Mouse (Mus musculus) neural tube, embryonic 10.5 days (tissue): ENCODE results near the gene Wnt4.
A peak's percentile ranks its signal among the peaks of the same experiment; 100 is the strongest.

ENCODE experiments used
- DNase-seq: peaks from one replicate; pipeline ENCODE4 v3.0.0-alpha.2; 2017; ENCODE audit warnings: low spot score; ENCODE audit errors: extremely low spot score

Wnt4 gene

DNA sequence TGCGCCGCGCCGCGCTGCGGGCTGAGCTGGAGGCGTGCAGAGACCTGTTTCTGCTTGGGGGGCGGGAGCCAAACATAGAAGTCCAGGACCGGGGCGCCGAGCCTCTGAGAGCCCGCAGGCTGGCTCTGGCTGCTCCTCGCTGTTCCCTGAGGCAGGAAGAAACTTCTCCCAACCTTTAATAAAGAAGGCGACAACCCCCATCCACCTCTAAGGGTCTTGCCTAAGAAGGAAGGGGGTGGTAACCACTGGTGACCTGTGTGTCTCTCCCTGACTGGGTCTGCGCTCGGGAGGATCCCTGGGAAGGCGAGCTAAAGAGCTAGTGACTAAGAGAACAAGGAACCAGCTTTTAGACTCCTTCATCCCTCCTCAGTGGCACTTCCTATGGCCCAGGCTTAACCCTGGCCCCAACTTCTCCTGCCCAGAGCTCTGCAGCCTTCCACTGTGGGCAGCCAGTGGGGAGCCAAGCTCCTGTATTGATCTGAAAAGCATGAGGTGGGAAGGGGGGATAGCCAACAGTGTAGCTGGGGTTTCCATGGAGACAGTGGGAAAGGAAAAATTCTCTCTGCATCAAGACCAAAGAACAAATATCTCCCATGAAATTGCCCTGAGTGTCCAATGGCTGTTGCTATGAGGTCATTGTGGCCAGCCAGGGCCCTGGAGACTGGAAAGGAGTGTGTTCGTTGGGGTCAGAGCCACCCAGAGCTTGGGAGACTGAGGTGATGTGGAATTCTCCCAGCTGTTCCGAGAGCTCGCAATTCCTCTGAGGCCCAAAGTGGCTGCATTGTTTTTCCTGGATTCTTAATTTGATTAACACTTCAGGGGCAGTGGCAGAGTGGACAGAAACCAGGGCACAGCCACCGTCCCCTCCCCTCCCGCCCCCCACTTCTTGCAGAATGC is 1.1 kb downstream of the Wnt4 start:
- peak; percentile 59 for DNase-seq

DNA sequence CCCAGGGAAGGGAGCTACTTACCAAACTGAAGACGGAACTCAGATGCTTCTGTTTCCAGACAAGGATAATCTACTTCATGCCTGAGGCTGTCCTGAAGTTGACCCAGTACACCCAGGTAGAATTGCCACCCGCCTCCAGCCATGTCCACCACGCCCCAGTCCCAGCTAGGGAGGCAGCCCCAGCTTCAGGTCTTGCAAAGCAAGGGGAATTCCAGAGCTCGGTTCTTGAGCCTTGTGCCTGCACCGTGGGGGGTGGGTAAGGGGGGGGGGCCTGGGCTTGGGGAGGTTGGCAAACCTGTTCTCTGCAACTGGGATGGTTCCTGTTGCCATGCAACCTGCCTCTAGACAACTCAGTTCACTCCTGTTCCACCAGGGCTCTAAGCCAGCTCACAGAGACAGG is 2.1 kb downstream of the Wnt4 start:
- DNase-seq: no peak

DNA sequence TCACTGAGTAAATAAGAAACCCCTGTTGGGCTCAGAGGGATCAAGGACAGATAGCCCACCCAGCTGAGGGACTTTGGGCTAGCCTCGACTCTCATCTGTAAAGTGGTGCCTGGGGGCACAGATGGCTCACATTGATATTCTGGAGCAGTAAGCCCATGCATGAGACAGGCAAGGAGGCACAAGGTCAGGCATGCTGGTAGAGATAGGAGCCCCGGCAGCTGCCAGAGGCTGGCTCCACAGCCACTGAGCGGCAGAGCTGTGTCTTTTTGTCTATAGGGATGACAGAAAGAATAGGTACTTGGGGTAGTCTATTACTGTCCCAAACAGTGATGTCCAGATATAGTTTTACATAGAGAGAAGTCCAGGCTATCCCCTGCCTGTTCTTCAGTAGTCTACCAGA is 4.0 kb downstream of the Wnt4 start:
- no peak for DNase-seq

DNA sequence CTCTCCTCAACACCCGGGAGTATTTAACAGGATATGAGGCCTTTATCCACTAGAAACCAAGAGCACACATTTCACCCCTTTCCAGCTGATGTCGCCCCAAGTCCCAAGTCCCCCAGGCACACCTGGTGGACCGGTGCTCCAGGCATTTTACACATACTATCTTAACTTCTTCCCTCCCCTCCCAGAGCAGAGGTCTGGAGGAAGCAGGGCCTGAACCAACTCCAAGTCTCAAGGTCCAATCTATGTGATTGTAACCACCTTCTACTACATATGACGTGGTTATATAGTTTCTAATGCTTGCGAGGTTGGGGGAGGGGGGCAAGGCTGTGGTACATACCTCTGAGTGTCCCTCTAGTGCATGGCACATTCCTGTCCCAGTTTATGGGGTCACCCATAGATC is 4.8 kb downstream of the Wnt4 start:
- DNase-seq: no peak

DNA sequence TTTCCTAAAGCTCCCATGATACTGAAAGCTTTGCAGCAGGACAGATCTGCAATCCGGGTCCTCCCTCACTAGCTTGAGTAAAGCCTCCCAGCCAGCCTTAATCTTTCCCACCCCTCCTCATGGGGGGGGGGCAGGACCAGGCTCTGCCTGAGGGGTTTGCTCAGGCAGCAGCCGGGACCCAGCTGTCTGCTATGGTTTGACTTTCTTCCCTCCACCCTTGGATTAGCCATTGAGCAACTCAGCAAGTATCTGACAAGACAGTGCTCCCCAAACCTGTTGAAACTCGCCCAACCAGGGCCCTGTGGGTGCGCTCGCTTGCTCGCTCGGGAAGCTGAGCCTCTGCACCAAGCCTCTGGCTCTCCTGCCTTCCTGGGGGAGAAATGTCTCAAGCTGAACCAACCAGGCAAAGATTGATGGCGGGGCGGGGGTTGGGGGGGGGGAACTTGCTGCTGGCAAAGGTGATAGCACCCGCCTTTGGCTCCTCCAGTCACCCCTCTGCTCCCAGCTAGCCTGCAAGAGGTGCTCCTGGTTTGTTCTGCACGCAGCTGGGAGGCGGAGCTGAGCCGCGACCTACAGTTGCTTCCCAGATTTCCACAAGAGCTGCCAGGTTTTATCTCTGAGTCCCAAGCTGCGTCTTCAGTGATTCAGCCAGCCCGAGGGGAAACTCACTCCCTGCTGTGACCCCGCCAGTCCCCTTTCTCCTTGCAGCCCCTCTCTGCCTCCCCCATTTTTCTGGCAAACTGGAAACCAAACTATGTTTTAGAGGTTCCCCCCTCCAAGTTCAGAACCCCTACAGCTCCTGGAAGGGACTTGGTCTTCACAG is 5.5 kb downstream of the Wnt4 start:
- DNase-seq: no peak

DNA sequence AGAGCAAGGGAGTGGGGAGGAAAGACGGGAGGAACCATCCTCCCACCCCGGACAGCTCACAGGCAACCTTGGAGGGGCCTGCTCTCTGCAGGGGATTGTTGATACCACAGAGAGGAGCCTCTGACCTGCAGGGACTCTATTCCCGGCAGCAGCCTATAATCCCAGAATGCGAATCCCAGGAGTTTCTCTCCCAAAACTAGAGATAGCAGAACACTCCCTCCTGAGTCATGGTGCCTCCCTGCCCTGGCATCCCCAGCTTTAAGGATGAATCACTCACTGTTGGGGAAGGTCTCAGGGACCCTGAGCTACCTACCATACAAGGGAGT is 6.1 kb downstream of the Wnt4 start:
- DNase-seq: no peak

DNA sequence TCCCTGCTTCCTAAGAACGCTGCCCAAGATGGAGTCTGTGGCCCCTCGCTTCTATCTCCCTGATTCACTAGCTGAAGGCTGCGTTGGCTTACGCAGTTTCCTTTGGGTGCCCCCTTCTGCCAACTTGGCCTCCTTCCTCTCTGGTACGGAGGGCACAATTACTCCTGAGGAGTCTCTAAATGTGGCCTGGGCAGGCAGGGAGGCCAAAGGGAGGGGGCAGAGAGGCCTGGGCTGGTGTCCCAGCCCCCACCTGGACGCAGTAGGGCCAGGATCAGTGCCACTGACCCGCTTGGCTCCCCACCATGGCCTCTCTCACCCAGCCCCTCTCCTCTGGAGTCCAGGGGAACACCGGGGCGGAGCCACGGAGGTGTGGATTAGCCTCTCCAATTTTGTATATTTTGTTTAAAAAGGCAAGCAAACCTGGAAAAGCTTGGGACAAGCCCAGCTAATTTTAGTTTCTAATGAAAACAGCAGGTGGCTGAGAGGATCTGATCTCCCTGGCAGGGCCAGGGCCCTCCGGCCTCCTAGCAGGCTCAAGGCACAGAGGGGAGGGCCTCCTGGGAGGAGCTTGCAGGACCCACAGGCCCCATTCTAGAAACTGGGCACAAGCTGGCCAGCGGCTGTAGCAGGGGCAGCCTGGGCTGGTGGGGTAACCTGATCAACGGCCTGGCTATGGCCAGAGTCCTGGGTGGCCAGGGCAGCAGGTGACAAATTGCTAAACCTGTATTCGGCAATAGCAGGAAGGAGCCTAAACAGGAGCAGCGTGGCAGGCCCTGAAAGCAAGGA is 8.8 kb downstream of the Wnt4 start:
- no peak for DNase-seq

DNA sequence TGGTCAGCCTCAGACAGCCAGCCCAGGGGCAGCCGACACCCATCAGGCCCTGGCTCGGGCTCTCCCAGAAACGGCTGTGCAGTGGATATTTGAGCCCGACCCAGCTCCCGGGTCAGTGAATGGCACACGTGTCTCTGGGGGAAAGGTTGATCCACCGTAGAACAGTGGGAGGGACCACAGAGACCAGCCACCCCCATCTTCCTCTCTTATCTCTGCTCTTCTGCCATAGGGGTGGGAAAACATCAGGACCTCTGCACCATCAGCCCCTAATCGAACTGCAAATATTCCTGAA is 9.3 kb downstream of the Wnt4 start:
- DNase-seq: no peak

DNA sequence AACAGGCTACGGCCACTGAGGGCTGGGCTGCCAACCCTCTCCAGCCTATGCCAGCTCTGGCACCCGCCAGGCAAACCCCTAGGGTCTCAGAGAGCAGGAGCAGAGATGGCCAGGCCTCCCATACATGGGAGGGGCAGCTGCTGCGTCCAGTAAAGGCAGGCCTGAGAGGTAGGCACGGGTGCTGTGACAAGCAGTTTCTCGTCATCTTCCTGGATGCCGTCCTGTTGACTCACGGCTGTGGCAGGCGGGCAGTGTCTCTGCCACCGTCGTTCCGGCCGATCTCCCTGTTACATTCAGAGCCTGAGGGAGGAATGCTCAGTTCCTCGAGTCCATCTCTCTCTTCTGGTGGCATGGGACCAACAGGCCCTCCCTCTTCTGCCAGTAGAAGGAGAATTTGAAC is 9.9 kb downstream of the Wnt4 start:
- DNase-seq: no peak

DNA sequence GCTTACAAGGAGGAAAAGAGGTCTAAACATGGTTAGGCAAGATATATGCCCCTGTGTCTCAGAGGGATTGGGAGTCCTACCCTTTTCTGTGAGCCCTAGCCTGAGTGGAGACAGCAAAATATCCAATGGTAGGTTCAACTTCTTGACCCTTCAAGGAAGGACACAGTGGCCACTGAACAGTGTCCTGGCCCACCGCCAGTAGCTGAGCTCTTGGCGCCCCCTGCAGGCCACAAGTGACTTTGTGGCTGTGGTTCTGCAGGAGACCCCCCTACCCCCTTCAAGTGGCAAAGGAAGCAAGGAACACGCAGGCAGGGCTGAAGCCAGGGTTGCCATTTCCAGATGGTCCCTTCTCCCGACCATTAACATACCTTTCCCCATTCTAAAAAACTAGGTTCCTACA is 10.5 kb downstream of the Wnt4 start:
- DNase-seq: peak; percentile 77

DNA sequence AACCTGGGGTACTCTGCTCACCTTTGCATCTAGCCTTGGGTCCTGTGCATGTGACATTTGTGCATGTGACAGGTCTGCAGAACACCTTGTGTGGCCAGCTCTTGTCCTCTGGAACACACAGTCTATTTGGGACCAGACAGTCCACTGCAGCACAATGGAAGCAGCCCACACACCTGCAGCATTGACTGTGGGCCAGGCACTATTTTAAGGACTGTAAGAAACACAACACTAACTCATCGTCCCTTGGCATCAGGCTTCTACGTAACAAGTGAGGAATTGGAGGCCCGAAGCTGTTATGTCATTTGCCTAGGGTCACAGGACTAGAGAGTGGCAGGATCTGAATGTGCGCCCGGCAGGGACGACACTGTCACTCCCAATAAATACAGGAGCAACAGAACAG is 12.4 kb downstream of the Wnt4 start:
- DNase-seq: no peak

DNA sequence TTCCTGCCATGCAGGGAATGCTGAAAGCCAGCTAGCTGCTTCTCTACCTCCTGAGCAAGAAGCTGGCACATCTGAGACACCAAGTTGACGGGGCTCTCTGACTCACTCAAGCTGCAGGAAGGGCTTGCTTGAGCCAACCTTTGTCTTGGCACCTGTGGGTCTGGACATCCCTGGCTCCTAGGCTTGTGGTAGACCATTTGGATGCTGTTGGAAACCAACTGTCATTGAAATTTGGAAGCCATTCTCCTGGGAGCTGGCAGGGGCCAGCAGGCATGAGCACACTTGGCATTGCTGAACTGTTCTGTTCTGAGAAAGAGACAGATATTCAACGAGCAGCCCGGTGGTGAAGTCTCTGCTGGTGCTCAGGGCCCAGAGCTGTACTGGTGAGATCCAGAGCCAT is 13.0 kb downstream of the Wnt4 start:
- no peak for DNase-seq

DNA sequence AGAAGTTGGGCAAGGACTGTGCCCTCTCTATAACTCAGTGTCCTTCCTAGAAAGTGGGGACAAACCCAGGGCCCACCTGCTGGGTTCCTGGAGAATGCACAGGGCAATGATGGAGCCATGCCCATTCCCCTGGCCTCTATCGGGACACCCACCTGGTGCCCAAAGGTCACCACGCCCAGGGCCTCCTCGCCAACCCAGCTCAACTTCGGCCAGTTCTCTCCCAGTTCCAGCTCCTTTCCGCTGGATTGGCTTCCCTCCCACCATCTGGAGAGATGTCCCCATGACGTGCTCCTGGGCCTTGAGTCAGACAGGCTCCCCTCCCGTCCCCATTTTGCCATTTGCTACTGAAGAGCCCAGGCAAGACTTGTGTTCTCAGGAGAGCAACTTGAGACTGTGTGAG is 15.3 kb downstream of the Wnt4 start:
- no peak for DNase-seq

DNA sequence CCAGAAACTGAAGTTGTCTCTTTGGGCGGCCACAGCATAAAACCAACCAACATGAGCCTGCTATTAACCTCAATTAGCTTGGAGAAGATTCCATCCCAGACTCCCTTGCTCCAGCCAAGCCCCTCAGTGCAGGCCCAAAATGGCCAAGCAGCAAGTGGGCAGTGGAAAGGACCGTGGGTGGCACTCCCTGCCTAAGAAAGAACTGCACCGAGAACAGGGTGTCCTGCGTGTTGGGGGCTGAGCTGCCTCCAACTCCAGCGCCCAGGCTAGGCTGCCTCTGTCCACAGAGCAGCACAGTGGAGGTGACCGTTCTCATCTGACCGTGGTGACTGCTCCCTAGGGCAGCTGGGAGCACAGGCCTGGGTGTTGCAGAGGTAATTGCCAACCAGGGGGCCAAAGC is 16.7 kb downstream of the Wnt4 start:
- DNase-seq: no peak

DNA sequence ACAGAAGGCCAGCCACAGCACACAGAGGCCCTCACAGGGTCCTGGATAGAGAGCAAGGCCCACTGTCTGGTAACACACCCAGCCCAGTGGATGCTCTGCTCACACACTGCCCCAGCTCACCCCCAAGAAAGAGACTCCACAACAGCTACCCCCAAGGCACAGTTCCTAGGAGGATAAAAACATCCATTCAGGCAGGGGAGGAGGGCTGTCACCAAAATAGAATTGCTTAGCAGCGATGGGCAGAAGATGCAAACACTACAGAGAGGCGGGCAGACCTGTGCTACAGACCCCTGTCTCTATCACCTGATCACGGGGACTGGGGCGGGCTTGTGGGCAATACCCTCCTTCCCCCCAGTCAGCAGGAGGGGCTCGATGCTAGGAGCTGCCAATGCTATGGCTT is 17.2 kb downstream of the Wnt4 start:
- DNase-seq: no peak

DNA sequence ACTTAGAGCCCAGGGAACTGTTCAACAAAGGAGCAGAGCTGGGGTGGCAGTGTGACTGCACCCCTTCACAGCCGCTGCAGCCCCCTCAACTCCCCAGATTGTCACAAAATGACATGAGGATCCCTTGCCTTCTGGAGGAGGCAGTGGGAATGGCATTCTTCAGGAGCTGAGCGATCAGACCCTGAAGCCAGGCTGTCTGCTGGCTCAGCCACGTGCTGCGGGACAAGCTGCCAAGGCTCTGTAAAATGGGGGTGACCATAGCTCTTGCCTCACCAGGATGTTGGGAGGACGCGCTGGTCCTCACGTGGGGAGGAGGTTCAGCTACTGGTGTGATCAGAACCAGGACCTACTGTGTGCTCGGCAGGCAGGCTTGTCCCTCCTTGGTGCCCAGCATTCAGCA is 17.7 kb downstream of the Wnt4 start:
- DNase-seq: no peak

DNA sequence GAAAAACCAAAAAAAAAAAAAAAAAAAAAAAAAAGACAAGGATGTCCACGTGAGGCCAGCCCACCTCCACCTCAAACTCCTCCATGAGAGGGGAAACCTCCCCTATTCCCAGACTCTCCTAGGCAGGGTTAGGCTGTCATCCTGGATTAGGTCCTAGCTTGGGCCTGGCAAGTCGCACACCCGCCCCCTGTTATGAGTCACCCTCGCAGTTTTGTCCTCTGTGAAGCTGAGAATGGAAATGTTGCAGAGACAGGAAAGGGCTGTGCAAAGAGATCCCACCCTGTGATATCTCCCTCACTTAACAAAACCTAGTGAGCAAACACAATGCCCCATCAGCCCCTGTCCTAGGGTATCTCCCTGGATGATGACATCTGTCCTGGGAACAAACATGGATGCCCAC is 20.3 kb downstream of the Wnt4 start:
- no peak for DNase-seq

DNA sequence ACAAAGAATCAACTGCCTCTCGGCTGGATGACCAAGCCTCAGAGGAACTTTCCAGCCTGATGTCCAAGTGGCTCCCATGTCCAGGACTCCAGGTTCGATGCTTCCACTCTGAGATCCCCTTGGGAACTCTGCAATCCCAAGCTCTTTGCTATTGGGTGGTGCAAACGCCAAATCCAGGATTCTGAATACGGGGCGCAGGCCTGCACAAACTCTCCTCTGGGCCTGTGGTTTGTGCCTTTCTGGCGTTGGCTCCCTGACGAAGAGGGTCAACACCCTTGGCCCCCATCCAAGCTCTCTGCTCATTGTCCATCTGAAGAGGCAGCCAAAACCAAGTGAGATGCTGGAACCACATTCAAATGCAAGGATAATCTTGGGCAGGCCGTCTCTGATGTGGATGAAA is 21.1 kb downstream of the Wnt4 start:
- no peak for DNase-seq

DNA sequence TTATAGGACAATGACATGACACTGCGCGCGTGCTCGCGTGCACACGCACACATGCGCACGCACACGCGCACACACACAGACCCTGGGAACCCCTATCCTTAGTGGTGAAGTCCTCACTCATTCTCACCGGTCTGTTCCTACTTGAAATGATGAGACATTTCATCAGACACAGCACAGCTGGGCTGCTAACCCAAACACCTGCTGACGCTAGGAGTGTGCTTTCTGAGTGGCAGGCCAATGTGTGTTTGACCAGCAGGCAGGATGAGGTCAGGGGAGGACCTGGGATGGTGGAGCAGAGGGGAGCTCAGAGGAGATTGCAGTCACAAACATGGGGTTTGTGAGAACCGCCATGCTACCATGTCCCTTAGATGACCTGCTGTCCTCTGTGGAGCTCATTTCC is 22.9 kb downstream of the Wnt4 start:
- no peak for DNase-seq

DNA sequence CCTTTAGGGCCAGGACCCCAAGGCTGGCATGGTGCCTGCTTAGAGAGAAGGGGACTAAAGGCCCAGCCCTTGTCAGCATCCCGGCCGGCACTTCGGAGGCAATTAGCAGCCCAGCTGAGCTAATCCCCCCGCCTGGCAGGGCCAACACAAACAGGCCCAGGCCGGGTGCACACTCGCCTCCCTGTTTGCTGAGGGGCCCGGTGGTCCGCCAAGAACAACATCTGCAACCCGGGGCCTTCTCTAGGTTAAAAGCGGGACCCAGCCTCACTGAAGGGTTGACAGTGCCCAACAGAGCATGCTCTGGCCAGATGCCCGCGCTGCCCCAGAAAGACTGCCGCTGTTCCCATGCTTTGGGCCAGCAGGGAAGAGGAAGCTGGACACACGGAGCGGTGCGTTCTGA is 24.3 kb downstream of the Wnt4 start:
- DNase-seq: no peak

DNA sequence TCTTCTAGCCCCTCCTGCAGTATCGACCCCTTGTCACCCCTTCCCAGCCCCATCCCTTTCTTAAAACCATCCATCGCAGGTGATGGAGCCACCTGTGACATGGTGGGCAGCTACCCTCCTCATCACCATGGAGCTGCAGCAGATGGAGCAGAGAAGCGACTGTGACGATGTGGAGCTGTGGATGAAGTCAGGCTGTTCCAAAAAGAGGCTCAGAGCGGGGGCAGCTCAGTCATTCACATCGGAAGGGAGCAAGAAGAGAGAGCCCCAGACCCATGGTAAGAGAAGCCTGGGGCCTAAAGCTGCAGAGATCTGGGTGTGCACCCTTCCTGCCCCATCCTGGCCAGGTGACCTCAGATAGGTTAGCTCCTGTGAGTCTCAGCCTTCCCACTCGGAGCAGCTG is 26.8 kb downstream of the Wnt4 start:
- no peak for DNase-seq

DNA sequence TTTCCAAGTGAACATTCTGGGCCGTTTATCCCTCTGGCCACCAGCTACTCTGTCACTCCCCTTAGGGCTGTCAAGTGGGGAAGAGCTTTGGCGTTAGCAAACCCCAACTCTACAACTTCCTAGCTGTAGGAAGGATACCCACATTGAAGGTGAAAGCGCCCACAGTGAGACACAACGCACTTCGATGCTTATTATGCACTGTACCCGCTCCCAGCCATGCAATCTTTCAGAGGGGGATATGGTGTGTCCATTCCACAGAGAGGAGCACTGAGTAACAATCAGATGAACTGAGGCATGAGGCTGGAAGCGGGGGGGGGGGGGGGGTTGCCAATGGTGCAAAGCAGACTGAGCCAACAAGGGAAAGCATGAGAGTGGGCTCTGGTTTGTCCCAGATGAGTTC is 27.8 kb downstream of the Wnt4 start:
- no peak for DNase-seq
